Mouse (Mus musculus) limb, embryonic 13.5 days (tissue): ENCODE measurements at regions not wholly inside any gene's neighbourhood (a gene's known extent, or its start where the extent isn't known, plus 50 kb on each side); places are given as distances from the start of the nearest gene placed in this dataset.

Experiments used
- ATAC-seq: fragments of 200-750 bp; cut with Nextera tagmentation; 2 replicates; pipeline ENCODE4 v1.8.0; 2017; ENCODE audit warnings: low read depth, moderate number of reproducible peaks, moderate TSS enrichment; ENCODE audit not compliant: low FRiP score
- H3K27ac ChIP-seq: fragments of 300-500 bp; sonication (generic); 2 replicates; pipeline ENCODE4 v1.5.1; 2015; ENCODE audit warnings: inconsistent platforms, mild to moderate bottlenecking, moderate library complexity
- H3K27me3 ChIP-seq: fragments of 300-500 bp; sonication (generic); 2 replicates; pipeline ENCODE4 v1.6.1; 2015; ENCODE audit warnings: mild to moderate bottlenecking, inconsistent platforms
- H3K36me3 ChIP-seq: fragments of 300-500 bp; sonication (generic); 2 replicates; pipeline ENCODE4 v1.6.1; 2015; ENCODE audit warnings: inconsistent platforms, mild to moderate bottlenecking, moderate library complexity
- H3K4me1 ChIP-seq: fragments of 300-500 bp; sonication (generic); 2 replicates; pipeline ENCODE4 v1.6.1; 2015; ENCODE audit warnings: inconsistent platforms
- H3K4me2 ChIP-seq: fragments of 300-500 bp; sonication (generic); replicated peaks from 2 replicates; pipeline ENCODE4 v1.6.1; 2015; ENCODE audit warnings: inconsistent platforms, mild to moderate bottlenecking, moderate library complexity
- H3K4me3 ChIP-seq: fragments of 300-500 bp; sonication (generic); 2 replicates; pipeline ENCODE4 v1.5.1; 2015; ENCODE audit warnings: moderate library complexity, mild to moderate bottlenecking, inconsistent platforms
- H3K9ac ChIP-seq: fragments of 300-500 bp; sonication (generic); 2 replicates; pipeline ENCODE4 v1.6.1; 2015; ENCODE audit warnings: mild to moderate bottlenecking, inconsistent platforms
- H3K9me3 ChIP-seq: fragments of 300-500 bp; sonication (generic); 2 replicates; pipeline ENCODE4 v1.6.1; 2016; ENCODE audit warnings: inconsistent platforms
- WGBS: fragments of 180-500 bp; shearing (Covaris S2); methylation state at CpG from one replicate; pipeline ENCODE4 v1.1.7; 2015; 5-methylcytosine and 5-hydroxymethylcytosine counted together

DNA sequence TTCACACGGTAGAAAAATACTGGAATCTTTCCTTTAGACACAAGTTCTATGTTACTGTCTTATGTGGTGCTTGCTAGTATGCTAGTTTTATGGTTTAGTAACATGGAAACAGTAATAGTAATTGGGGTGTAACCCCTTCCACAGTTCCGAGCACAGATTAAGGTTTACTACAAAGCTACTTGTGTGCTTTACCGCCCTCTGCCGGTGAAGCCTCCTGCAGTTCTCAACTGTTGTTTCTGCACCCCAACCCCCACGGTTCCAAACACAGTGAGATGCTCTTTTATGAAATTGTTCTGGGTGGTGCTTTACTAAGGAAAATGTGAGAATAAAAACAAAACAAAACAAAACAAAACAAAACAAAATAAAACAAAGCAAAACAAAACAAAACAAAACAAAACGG, 234.3 kb downstream of the Hace1 start:
- 52% methylated on average over 6 of the region's 6 CpGs for WGBS
- Histone ChIP-seq H3K9me3 (no peaks in the 10 kb centered on the region), H3K4me2 (no peak overlapping the region), H3K4me1 (peaks cover 33% of the 10 kb centered on the region), H3K9ac (no peak overlapping the region), H3K36me3 (no peaks in the 10 kb centered on the region), H3K27ac (no peak overlapping the region), H3K27me3 (no peaks in the 10 kb centered on the region), H3K4me3 (no peak overlapping the region)
- ATAC-seq, result no peak

DNA sequence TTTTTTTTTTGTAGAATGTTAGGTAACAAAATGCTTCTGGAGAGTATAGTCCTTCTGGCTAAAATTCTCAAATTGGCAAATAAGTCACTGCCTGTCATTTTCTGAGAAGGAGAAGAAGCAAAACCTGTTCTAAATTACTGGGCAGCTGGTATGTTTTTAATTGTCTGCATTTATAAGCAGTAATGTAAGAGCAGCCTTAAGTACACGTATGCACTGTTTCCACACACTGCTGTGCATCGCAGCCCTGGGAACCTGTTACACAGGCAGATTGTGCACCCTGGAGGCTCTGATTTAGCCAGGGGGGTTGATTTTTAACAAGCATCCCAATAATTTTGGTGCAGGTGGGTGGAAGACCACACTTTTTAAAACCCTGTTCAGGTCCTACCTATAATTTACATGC, 236.2 kb downstream of the Hace1 start:
- no peak overlapping the region for H3K27ac ChIP-seq
- H3K4me3 ChIP-seq, result no peak overlapping the region
- H3K4me2 ChIP-seq, result no peak overlapping the region
- no peak overlapping the region for H3K9ac ChIP-seq
- H3K9me3 ChIP-seq, result no peaks in the 10 kb centered on the region
- H3K27me3 ChIP-seq, result no peaks in the 10 kb centered on the region
- no peaks in the 10 kb centered on the region for H3K36me3 ChIP-seq
- ATAC-seq, result peak; percentile 82
- 10% methylated on average over 2 of the region's 2 CpGs for WGBS
- peaks cover 22% of the 10 kb centered on the region for H3K4me1 ChIP-seq

DNA sequence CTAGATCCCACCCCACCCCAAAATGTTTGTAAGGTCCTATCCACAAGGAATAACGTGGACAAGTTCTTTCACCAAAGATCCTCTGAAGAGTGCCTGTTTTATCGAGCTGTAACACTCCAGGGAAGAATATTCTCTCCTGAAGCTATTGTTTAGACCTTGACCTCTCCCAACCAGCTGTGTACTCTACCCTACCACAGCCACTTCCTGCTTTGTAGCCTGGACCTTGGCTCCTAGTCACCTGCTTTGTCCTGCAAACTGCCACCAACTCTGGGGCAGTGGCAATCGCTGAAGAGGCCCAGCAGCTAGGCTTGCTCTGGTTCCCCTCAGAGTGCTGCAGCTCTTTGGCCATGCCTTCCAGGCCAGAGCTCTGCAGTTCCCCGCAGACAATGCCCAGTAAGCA, 239.1 kb downstream of the Hace1 start:
- no peak overlapping the region for H3K4me3 ChIP-seq
- no peaks in the 10 kb centered on the region for H3K9me3 ChIP-seq
- H3K36me3 ChIP-seq, result no peaks in the 10 kb centered on the region
- H3K27me3 ChIP-seq, result no peaks in the 10 kb centered on the region
- peaks cover 26% of the 10 kb centered on the region for H3K4me1 ChIP-seq
- no peak overlapping the region for H3K4me2 ChIP-seq
- 81% methylated on average over 4 of the region's 4 CpGs for WGBS
- H3K9ac ChIP-seq, result no peak overlapping the region
- no peak for ATAC-seq
- H3K27ac ChIP-seq, result no peak overlapping the region

DNA sequence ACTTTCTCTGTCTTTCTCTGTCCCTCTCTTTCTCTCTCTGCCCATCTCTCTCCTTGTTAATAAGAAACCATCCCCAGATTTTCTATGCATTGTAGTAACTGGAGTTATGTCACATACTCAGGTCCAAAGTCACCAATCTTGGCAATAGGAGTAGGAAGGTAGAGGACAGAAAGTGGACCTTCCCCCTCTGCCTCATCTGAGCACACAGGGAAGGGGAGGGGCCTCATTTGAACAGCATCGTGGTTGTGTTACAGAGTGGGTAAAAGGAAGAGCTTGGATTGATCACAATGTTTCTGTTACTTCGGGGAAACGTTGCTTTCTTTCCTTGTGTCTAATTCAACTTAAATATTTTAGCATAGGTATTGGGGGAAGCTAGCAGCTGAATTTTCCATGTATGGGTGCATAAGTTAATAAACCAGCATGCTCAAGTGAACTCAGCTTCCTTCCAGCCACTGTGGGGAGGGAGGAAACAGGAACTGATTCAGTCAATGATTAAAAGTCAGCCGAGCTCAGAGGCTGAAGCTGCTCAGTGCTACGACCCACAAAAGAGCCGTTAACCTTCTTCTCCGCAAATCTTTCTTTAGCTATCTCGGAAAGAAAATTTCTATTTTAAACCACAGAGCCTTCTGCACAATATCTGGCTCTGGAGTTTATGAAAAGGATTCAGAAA, 243.5 kb downstream of the Hace1 start:
- no peak overlapping the region for H3K9ac ChIP-seq
- no peak; the same call in 1 of the 2 replicates for ATAC-seq
- 44% methylated on average over 8 of the region's 8 CpGs for WGBS
- peaks cover 4% of the 10 kb centered on the region for H3K4me1 ChIP-seq
- no peaks in the 10 kb centered on the region for H3K27me3 ChIP-seq
- H3K36me3 ChIP-seq, result no peaks in the 10 kb centered on the region
- H3K4me3 ChIP-seq, result no peak overlapping the region
- no peak overlapping the region for H3K27ac ChIP-seq
- no peaks in the 10 kb centered on the region for H3K9me3 ChIP-seq
- no peak overlapping the region for H3K4me2 ChIP-seq

DNA sequence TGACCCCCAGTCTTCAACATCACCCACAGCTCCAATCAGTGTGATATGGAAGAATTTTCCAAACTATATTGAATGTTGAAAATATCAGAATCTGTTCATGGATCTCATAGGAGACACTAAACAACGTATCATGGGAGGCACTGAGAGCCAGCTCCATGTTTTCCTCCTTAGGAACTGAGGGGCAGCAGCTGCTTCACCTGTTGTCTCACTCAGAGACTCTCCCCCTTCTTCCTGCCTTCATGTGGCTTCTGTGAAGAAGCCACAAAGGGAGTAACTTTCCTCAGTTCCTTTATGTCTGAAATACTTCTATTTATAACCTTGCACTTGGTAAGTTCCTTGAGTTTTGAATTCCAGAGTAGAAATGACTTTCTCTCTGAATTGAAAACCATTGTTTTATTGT, 244.6 kb downstream of the Hace1 start:
- no peaks in the 10 kb centered on the region for H3K9me3 ChIP-seq
- H3K27me3 ChIP-seq, result no peaks in the 10 kb centered on the region
- no peak for ATAC-seq
- H3K9ac ChIP-seq, result no peak overlapping the region
- H3K4me1 ChIP-seq, result peaks cover 4% of the 10 kb centered on the region
- no peak overlapping the region for H3K27ac ChIP-seq
- WGBS, result 90% methylated on average over 1 of the region's 1 CpGs
- H3K4me2 ChIP-seq, result no peak overlapping the region
- no peak overlapping the region for H3K4me3 ChIP-seq
- no peaks in the 10 kb centered on the region for H3K36me3 ChIP-seq

DNA sequence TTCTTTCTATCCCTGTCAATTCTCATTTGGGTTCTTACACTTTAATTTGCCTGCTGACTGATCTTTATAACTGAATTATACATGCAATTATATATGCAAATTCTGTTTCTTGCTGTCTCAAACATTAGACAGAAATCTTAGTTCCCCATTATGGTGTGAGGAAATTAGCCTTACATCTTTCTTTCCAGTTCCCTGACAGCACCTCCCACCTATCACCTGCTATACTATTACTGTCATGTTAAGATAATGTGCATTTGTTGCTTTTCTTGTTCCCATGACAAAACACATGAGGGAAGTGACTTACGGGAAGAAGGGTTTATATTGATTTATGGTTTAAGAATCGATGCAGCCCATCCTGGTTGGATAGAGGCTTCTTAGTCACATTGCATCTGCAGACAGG, 246.0 kb downstream of the Hace1 start:
- no peak overlapping the region for H3K4me2 ChIP-seq
- WGBS, result 73% methylated on average over 2 of the region's 2 CpGs
- ATAC-seq, result no peak
- no peaks in the 10 kb centered on the region for H3K36me3 ChIP-seq
- no peaks in the 10 kb centered on the region for H3K27me3 ChIP-seq
- H3K9ac ChIP-seq, result no peak overlapping the region
- H3K27ac ChIP-seq, result no peak overlapping the region
- H3K9me3 ChIP-seq, result no peaks in the 10 kb centered on the region
- peaks cover 4% of the 10 kb centered on the region for H3K4me1 ChIP-seq
- H3K4me3 ChIP-seq, result no peak overlapping the region

DNA sequence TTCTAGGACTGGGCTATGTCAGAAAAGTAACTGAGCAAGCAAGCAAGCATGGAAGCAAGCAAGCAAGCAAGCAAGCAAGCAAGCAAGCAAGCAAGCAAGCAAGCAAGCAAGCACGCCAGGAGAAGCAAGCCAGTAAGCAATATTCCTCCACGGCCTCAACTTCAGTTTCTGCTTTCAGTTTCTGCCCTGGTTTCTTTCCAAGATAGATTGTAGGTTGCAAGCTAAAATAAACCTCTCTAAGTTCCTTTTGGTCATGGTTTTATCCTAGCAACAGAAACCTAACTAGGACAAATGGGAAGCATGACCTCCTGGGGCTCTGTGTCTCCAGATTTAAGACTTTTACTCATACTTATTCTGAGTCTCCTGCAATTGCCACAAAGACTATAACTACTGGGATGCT, 271.0 kb downstream of the Hace1 start:
- no peak overlapping the region for H3K4me2 ChIP-seq
- 85% methylated on average over 2 of the region's 2 CpGs for WGBS
- no peaks in the 10 kb centered on the region for H3K9me3 ChIP-seq
- no peak for ATAC-seq
- H3K27ac ChIP-seq, result no peak overlapping the region
- H3K4me1 ChIP-seq, result no peaks in the 10 kb centered on the region
- no peaks in the 10 kb centered on the region for H3K27me3 ChIP-seq
- H3K4me3 ChIP-seq, result no peak overlapping the region
- no peaks in the 10 kb centered on the region for H3K36me3 ChIP-seq
- H3K9ac ChIP-seq, result no peak overlapping the region

DNA sequence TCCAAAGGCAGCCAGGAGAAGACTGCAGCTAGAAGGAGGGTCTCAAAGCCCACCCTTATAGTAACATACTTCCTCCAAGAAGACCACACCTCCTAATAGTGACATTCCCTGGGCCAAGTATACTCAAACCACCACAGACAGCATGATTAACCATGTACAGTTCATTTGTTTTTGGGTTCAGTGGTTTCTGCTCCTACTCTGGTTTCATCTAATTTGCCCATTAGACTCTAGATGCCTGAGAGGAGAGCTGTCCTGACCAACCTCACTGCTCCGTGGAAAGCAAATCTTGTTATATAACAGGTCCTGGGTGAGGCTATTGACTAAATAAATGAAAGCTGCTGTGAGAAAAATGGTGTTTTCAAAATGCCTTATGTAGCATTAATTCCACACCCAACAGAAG, 272.2 kb downstream of the Hace1 start:
- Histone ChIP-seq H3K27me3 (no peaks in the 10 kb centered on the region), H3K9me3 (no peaks in the 10 kb centered on the region), H3K36me3 (no peaks in the 10 kb centered on the region), H3K4me2 (no peak overlapping the region), H3K4me3 (no peak overlapping the region), H3K27ac (no peak overlapping the region), H3K9ac (no peak overlapping the region), H3K4me1 (no peaks in the 10 kb centered on the region)
- WGBS, result 64% methylated on average over 1 of the region's 1 CpGs
- no peak for ATAC-seq

DNA sequence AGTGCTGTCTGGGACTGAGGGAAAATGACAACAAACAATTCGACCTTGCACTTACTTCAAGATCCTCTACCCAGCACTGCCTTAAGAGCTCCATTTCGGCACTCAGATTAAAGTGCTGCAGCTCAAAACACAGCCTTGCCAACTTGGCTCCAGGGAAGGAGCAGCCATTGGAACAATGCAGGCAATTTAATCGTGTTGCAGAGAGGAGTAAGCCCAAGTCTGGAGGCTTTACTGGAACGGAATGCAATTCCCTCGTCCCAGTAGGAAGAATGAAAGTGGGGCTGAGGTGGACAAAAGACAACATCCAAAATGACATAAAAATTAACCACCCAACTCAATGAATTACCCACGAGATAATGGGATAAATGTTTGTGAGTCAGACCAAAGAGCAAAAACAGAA, 273.0 kb downstream of the Hace1 start:
- H3K9me3 ChIP-seq, result no peaks in the 10 kb centered on the region
- H3K27ac ChIP-seq, result no peak overlapping the region
- WGBS, result 56% methylated on average over 6 of the region's 6 CpGs
- H3K4me2 ChIP-seq, result no peak overlapping the region
- H3K27me3 ChIP-seq, result no peaks in the 10 kb centered on the region
- H3K4me3 ChIP-seq, result no peak overlapping the region
- no peak for ATAC-seq
- no peaks in the 10 kb centered on the region for H3K4me1 ChIP-seq
- H3K9ac ChIP-seq, result no peak overlapping the region
- no peaks in the 10 kb centered on the region for H3K36me3 ChIP-seq

DNA sequence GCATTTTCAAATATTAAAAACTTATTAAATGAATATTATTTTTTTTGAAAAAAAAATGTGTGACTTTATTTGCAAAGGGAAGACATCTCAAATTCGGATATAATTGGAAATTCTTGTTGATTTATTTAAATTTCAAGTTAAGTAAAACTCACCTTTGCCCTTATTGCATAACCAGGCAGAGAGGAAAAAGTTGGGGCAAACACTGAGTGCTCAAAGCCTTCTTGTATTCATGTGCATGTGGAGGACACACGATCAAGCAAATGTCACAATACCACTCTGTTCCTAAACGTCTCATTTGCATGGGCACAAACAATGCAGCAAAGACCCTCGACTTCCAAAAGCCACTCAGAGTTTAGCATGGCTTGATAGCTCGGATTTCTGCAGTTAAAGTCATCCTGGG, 275.1 kb downstream of the Hace1 start:
- Histone ChIP-seq H3K4me2 (no peak overlapping the region), H3K27ac (no peak overlapping the region), H3K36me3 (no peaks in the 10 kb centered on the region), H3K4me1 (no peaks in the 10 kb centered on the region), H3K27me3 (no peaks in the 10 kb centered on the region), H3K9ac (no peak overlapping the region), H3K9me3 (no peaks in the 10 kb centered on the region), H3K4me3 (no peak overlapping the region)
- ATAC-seq, result no peak
- WGBS, result 71% methylated on average over 5 of the region's 5 CpGs

DNA sequence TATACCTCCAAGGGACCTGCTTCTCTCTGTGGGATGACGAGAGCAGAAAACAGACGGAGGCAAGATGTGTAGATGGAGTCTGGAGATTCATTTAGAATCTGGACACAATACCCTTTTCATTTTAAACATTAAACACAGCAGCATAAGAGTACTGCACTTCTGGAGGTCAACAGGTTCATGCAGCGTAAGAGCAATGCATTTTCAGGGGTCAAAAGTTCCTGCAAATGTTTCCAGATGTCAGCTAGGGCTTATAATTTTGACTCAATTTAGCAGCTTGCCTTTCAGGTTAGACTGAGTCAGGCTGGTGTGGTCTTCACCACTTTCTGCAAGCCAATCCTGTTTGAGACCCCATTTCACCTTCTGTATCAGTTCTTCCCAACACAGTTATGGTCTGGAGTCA, 277.9 kb downstream of the Hace1 start:
- Histone ChIP-seq H3K27me3 (no peaks in the 10 kb centered on the region), H3K9ac (no peak overlapping the region), H3K36me3 (no peaks in the 10 kb centered on the region), H3K27ac (no peak overlapping the region), H3K4me3 (no peak overlapping the region), H3K4me2 (no peak overlapping the region), H3K4me1 (peaks cover 12% of the 10 kb centered on the region), H3K9me3 (no peaks in the 10 kb centered on the region)
- 45% methylated on average over 3 of the region's 3 CpGs for WGBS
- ATAC-seq, result no peak

DNA sequence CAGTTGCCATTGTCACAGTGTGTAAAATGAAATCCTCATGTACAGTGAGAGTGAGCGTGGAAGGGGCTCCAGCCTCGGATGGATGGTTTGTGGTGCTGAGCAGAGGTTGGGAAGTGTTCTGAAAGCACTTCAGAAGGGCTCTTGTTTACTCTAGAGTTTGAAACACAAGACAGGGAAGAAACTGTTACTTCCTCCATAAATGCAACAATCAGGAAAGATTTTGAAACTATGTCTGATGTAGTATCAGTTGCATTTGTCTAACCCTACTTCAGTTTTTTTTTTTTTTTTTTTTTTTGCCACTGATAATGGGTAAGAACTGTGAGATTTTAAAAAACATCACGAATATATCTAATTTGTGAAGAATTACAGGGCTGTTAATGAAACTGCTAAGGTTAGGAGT, 281.5 kb downstream of the Hace1 start:
- Histone ChIP-seq H3K27me3 (no peaks in the 10 kb centered on the region), H3K4me3 (no peak overlapping the region), H3K4me2 (no peak overlapping the region), H3K9ac (no peak overlapping the region), H3K27ac (no peak overlapping the region), H3K36me3 (no peaks in the 10 kb centered on the region), H3K9me3 (no peaks in the 10 kb centered on the region), H3K4me1 (peaks cover 14% of the 10 kb centered on the region)
- 53% methylated on average over 3 of the region's 3 CpGs for WGBS
- no peak for ATAC-seq

DNA sequence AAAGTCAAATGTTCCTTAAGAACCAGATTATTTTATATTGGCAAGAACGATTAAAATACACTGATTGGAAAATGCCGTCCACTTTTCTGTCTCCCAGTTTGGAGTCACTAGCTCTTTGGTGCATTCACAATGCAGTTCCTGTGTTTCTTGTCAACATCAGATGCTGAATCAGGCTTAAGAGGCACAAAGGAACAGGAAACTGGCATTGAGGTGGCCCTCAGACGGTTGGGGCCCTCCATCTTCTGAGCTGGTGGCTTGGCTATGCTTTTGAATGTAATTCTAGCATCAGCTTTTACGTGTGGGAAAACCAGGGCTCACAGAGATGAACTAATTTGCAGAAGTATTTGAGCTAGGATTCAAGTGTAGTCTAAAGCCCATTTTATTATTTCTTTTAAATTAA, 282.3 kb downstream of the Hace1 start:
- no peaks in the 10 kb centered on the region for H3K27me3 ChIP-seq
- H3K9ac ChIP-seq, result no peak overlapping the region
- H3K4me1 ChIP-seq, result peaks cover 21% of the 10 kb centered on the region
- WGBS, result 37% methylated on average over 4 of the region's 4 CpGs
- H3K27ac ChIP-seq, result peak overlapping the region; percentile 49; the same call in 1 of the 2 replicates
- no peak for ATAC-seq
- no peak overlapping the region for H3K4me3 ChIP-seq
- no peaks in the 10 kb centered on the region for H3K9me3 ChIP-seq
- H3K36me3 ChIP-seq, result no peaks in the 10 kb centered on the region
- H3K4me2 ChIP-seq, result no peak overlapping the region
